28 mouse cellular contexts compared by ENCODE assay signal in the genomic region with DNA sequence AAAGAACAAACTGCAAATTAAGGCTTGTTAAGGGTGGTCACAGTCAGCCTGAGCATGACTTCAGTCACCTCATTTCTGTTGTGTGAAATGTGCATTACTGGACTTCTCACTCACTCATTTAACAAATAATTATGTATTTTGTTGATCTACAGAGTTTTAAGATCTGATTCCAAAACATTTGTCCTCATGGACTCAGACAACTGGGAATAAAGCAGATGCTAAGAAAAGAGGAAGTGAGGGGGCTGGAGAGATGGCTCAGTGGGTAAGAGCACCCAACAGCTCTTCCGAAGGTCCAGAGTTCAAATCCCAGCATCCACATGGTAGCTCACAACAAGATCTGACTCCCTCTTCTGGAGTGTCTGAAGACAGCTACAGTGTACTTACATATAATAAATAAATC. TPM values are rescaled to one million over a fixed set of nuclear protein-coding genes. Genes with fewer than 3 reads are reported as not detected.
DNase-seq lines count a peak whose midpoint lies in the region; ATAC-seq and TF ChIP-seq lines count a peak whose summit lies in the region.
"Had no signal": no experiment of that assay in that cellular context is flagged by ENCODE, and none has a peak within 500 bp of the region (broad histone marks: within the 10 kb centered on the region; RNA-seq: fewer than 3 reads in every experiment).

No protein-coding gene starts in this region.

- no peak for TF ChIP-seq POLR2A in lung, adult 2 months (IDR thresholded peaks at IDR 0.05; ENCODE audit: borderline replicate concordance, extremely low read depth, low read depth, low read length)

- TF ChIP-seq EP300 in lung, postnatal 0 days (IDR thresholded peaks at IDR 0.05), result no peak

- peak; percentile 51 for DNase-seq in lung, embryonic 14.5 days
- no peak for DNase-seq in lung, postnatal 14 days
- DNase-seq in lung, postnatal 0 days (ENCODE audit: low spot score), result peak; percentile 26
- no peak for DNase-seq in lung, adult 2 months
- DNase-seq in midbrain, embryonic 11.5 days (ENCODE audit: low spot score, missing footprints), result peak; percentile 14
- DNase-seq: adrenal gland, adult 2 months; adrenal gland, postnatal 10 days; adrenal gland, postnatal 25 days; B cell, adult 2 months; cerebellum, adult 11 months; cerebellum, adult 18-20 months; cerebellum, adult 8-10 months; cerebellum, adult 9-11 months; cerebellum, postnatal 14 days; cerebellum, postnatal 36 days; embryo, embryonic 11 days had no signal

- no peaks in the 10 kb centered on the region for H3K27me3 ChIP-seq in lung, embryonic 14.5 days (ENCODE audit: insufficient read depth, low read length)
- no peaks in the 10 kb centered on the region for H3K27me3 ChIP-seq in lung, postnatal 0 days (replicated peaks; ENCODE audit: insufficient read depth, low read length)
- no peaks in the 10 kb centered on the region for H3K27me3 ChIP-seq in midbrain, embryonic 11.5 days (ENCODE audit: control insufficient read depth, insufficient read depth, low read length)
- no peaks in the 10 kb centered on the region for H3K27me3 ChIP-seq in midbrain, embryonic 13.5 days
- H3K27me3 ChIP-seq: CH12.LX; embryonic facial prominence, embryonic 13.5 days; embryonic facial prominence, embryonic 15.5 days; forebrain, embryonic 12.5 days had no signal

- 100% methylated on average over 1 of the region's 1 CpGs for WGBS in lung, embryonic 14.5 days
- WGBS in lung, postnatal 0 days, result 96% methylated on average over 1 of the region's 1 CpGs
- WGBS in lung, adult 2 months, result 89% methylated on average over 1 of the region's 1 CpGs
- WGBS in midbrain, embryonic 11.5 days, result 94% methylated on average over 1 of the region's 1 CpGs
- 100% methylated on average over 1 of the region's 1 CpGs for WGBS in midbrain, embryonic 13.5 days

- TF ChIP-seq CTCF in lung, embryonic 14.5 days (IDR thresholded peaks at IDR 0.05; ENCODE audit: low read depth), result no peak
- TF ChIP-seq CTCF in lung, postnatal 0 days (IDR thresholded peaks at IDR 0.05), result no peak
- TF ChIP-seq CTCF in lung, adult 2 months (IDR thresholded peaks at IDR 0.05; ENCODE audit: insufficient read depth, low read length), result no peak

- peaks cover 4% of the 10 kb centered on the region; the same call in 1 of the 2 replicates for H3K36me3 ChIP-seq in lung, embryonic 14.5 days (ENCODE audit: insufficient read depth)
- H3K36me3 ChIP-seq in lung, postnatal 0 days (ENCODE audit: insufficient read depth, low read length), result no peaks in the 10 kb centered on the region
- H3K36me3 ChIP-seq in midbrain, embryonic 11.5 days (ENCODE audit: control insufficient read depth, insufficient read depth, low read length), result no peaks in the 10 kb centered on the region; the same call in 1 of the 2 replicates
- H3K36me3 ChIP-seq in midbrain, embryonic 13.5 days, result peaks cover 4% of the 10 kb centered on the region; the same call in 1 of the 2 replicates

- H3K4me1 ChIP-seq in lung, embryonic 14.5 days (ENCODE audit: insufficient read depth), result no peaks in the 10 kb centered on the region
- H3K4me1 ChIP-seq in lung, postnatal 0 days (ENCODE audit: insufficient read depth, low read depth, low read length), result peaks cover 3% of the 10 kb centered on the region; the same call in 1 of the 2 replicates
- peaks cover 17% of the 10 kb centered on the region for H3K4me1 ChIP-seq in lung, adult 2 months (ENCODE audit: control insufficient read depth, insufficient read depth, low read length)
- no peaks in the 10 kb centered on the region for H3K4me1 ChIP-seq in midbrain, embryonic 11.5 days (ENCODE audit: control insufficient read depth, insufficient read depth, low read length)
- H3K4me1 ChIP-seq in midbrain, embryonic 13.5 days (replicated peaks), result peaks cover 5% of the 10 kb centered on the region; the same call in 1 of the 2 replicates
- H3K4me1 ChIP-seq: forebrain, embryonic 10.5 days had no signal

- no peaks in the 10 kb centered on the region for H3K9me3 ChIP-seq in lung, embryonic 14.5 days (ENCODE audit: low read depth, low read length)
- H3K9me3 ChIP-seq in lung, postnatal 0 days (ENCODE audit: low read length), result no peaks in the 10 kb centered on the region
- no peaks in the 10 kb centered on the region for H3K9me3 ChIP-seq in midbrain, embryonic 11.5 days (ENCODE audit: control insufficient read depth, low read length)
- H3K9me3 ChIP-seq in midbrain, embryonic 13.5 days, result no peaks in the 10 kb centered on the region
- H3K9me3 ChIP-seq: embryonic facial prominence, embryonic 13.5 days; embryonic facial prominence, embryonic 15.5 days; forebrain, embryonic 10.5 days; forebrain, embryonic 12.5 days; G1E had no signal

- H3K27ac ChIP-seq in lung, embryonic 14.5 days (ENCODE audit: low read depth), result no peak overlapping the region
- no peak overlapping the region for H3K27ac ChIP-seq in lung, postnatal 0 days (ENCODE audit: low read length)
- no peak overlapping the region for H3K27ac ChIP-seq in midbrain, embryonic 11.5 days (ENCODE audit: low read depth, low read length)
- H3K27ac ChIP-seq in midbrain, embryonic 13.5 days, result no peak overlapping the region
- H3K27ac ChIP-seq: embryonic facial prominence, embryonic 13.5 days; embryonic facial prominence, embryonic 15.5 days; forebrain, embryonic 10.5 days; forebrain, embryonic 12.5 days had no signal

- H3K9ac ChIP-seq in lung, embryonic 14.5 days, result no peak overlapping the region
- no peak overlapping the region for H3K9ac ChIP-seq in lung, postnatal 0 days (replicated peaks; ENCODE audit: low read depth)
- no peak overlapping the region for H3K9ac ChIP-seq in midbrain, embryonic 11.5 days (ENCODE audit: low read length)
- no peak overlapping the region for H3K9ac ChIP-seq in midbrain, embryonic 13.5 days (replicated peaks)
- H3K9ac ChIP-seq: embryonic facial prominence, embryonic 13.5 days; embryonic facial prominence, embryonic 15.5 days; forebrain, embryonic 12.5 days had no signal

- H3K4me2 ChIP-seq in lung, embryonic 14.5 days, result no peak overlapping the region
- H3K4me2 ChIP-seq in lung, postnatal 0 days (replicated peaks; ENCODE audit: low read depth, low read length), result no peak overlapping the region
- no peak overlapping the region for H3K4me2 ChIP-seq in midbrain, embryonic 11.5 days
- H3K4me2 ChIP-seq in midbrain, embryonic 13.5 days (replicated peaks), result no peak overlapping the region
- H3K4me2 ChIP-seq: embryonic facial prominence, embryonic 13.5 days; embryonic facial prominence, embryonic 15.5 days; forebrain, embryonic 12.5 days had no signal

- no peak; the same call in 1 of the 2 replicates for ATAC-seq in lung, embryonic 14.5 days (ENCODE audit: insufficient read depth)
- ATAC-seq in lung, postnatal 0 days, result no peak
- ATAC-seq in midbrain, embryonic 11.5 days (ENCODE audit: low FRiP score), result no peak
- no peak for ATAC-seq in midbrain, embryonic 13.5 days
- ATAC-seq: CD4-positive, CD25-positive, alpha-beta regulatory T cell, adult 4 months; forebrain, embryonic 14.5 days; forebrain, embryonic 16.5 days had no signal

- H3K4me3 ChIP-seq in lung, embryonic 14.5 days (ENCODE audit: low read depth, low read length), result no peak overlapping the region
- H3K4me3 ChIP-seq in lung, postnatal 0 days (ENCODE audit: low read depth, low read length), result no peak overlapping the region
- no peak overlapping the region for H3K4me3 ChIP-seq in lung, adult 2 months (replicated peaks; ENCODE audit: extremely low read depth, low read depth, low read length)
- no peak overlapping the region for H3K4me3 ChIP-seq in midbrain, embryonic 11.5 days (ENCODE audit: low read depth, low read length)
- no peak overlapping the region for H3K4me3 ChIP-seq in midbrain, embryonic 13.5 days (replicated peaks)
- H3K4me3 ChIP-seq: embryonic facial prominence, embryonic 13.5 days; embryonic facial prominence, embryonic 15.5 days; erythroblast, embryonic 14.5 days; forebrain, embryonic 10.5 days; forebrain, embryonic 12.5 days had no signal

RNA-seq across cellular contexts. Expression of a gene that starts 36.9 kb away (rescaled TPM):
- polyA plus RNA-seq in lung, embryonic 14.5 days (2014; fragmentation: Nextera tagmentation; extraction: Ambion mirVana), result 111 and 114 TPM in 2 replicates
- 33.3 and 37.3 TPM in 2 replicates for polyA plus RNA-seq in lung, postnatal 0 days (2015; fragmentation: Nextera tagmentation; extraction: Ambion mirVana)
- polyA plus RNA-seq in lung, adult 2 months (2012; rRNA removed), result 32.8 and 35.2 TPM in 2 replicates
- polyA plus RNA-seq in midbrain, embryonic 11.5 days (2014; fragmentation: Nextera tagmentation; extraction: Ambion mirVana), result 82.8 and 97.9 TPM in 2 replicates
- polyA plus RNA-seq in midbrain, embryonic 13.5 days (2015; fragmentation: Nextera tagmentation; extraction: Ambion mirVana), result 90.2 and 95.8 TPM in 2 replicates

RNA-seq across cellular contexts. Expression of a gene that starts 58.3 kb away (rescaled TPM):
- 0.14 and 0.22 TPM in 2 replicates for polyA plus RNA-seq in lung, embryonic 14.5 days (2014; fragmentation: Nextera tagmentation; extraction: Ambion mirVana)
- polyA plus RNA-seq in lung, postnatal 0 days (2015; fragmentation: Nextera tagmentation; extraction: Ambion mirVana), result 0.23 and 0.36 TPM in 2 replicates
- 3.3 and 16.6 TPM in 2 replicates for polyA plus RNA-seq in lung, adult 2 months (2012; rRNA removed)
- 0.07 and 0.12 TPM in 2 replicates for polyA plus RNA-seq in midbrain, embryonic 11.5 days (2014; fragmentation: Nextera tagmentation; extraction: Ambion mirVana)
- polyA plus RNA-seq in midbrain, embryonic 13.5 days (2015; fragmentation: Nextera tagmentation; extraction: Ambion mirVana), result 0.17 and 0.23 TPM in 2 replicates
- polyA plus RNA-seq: embryonic facial prominence, embryonic 11.5 days; erythroblast, embryonic 14.5 days; forebrain, embryonic 12.5 days; forebrain, embryonic 14.5 days; forebrain, embryonic 16.5 days had no signal

Comparison
In these comparisons a context has a peak if more than half of its experiments do, and no peak if none do; other contexts are left out.
1. DNase-seq: peak in lung, embryonic 14.5 days (single experiment), lung, postnatal 0 days (single experiment) and midbrain, embryonic 11.5 days (single experiment); none in lung, postnatal 14 days (single experiment) and lung, adult 2 months (single experiment).